Mouse (Mus musculus) CD4-positive helper T cell, adult 2 months (primary cell): ENCODE results near the gene Elp1.

Source experiments
- DNase-seq: peaks from one replicate; pipeline ENCODE4 v3.0.0-alpha.2; 2012; ENCODE audit warnings: low read depth, missing footprints, low spot score

Gene Elp1

GRCm38 (mm10) chr4:56801907-56802668 is at the start of gene Elp1, which contains the start of gene Fam206a:
Gene Elp1 (minus strand): TSS chr4:56802331.
Gene Fam206a (plus strand): TSS chr4:56802345.
- peak; percentile 94 for DNase-seq

- DNase-seq = no peak
Measured at GRCm38 (mm10) chr4:56850724-56851123, 48.6 kb upstream of the Elp1 start.

- DNase-seq = no peak
Measured at GRCm38 (mm10) chr4:56848044-56848443, 45.9 kb upstream of the Elp1 start.

- no peak for DNase-seq
Measured at GRCm38 (mm10) chr4:56847400-56847799, 45.3 kb upstream of the Elp1 start.

GRCm38 (mm10) chr4:56845896-56846533 is 43.9 kb upstream of the Elp1 start:
- no peak for DNase-seq

GRCm38 (mm10) chr4:56844911-56845310 is 42.8 kb upstream of the Elp1 start:
- DNase-seq = no peak

GRCm38 (mm10) chr4:56843963-56844362 is 41.8 kb upstream of the Elp1 start:
- no peak for DNase-seq

GRCm38 (mm10) chr4:56842501-56842900 is 40.4 kb upstream of the Elp1 start:
- no peak for DNase-seq

GRCm38 (mm10) chr4:56840297-56840696 is 38.2 kb upstream of the Elp1 start:
- no peak for DNase-seq

GRCm38 (mm10) chr4:56837661-56838060 is 35.5 kb upstream of the Elp1 start:
- DNase-seq = no peak

GRCm38 (mm10) chr4:56831998-56832397 is 29.9 kb upstream of the Elp1 start:
- DNase-seq = no peak

GRCm38 (mm10) chr4:56831013-56831609 is 29.0 kb upstream of the Elp1 start:
- DNase-seq = peak; percentile 24

- no peak for DNase-seq
Measured at GRCm38 (mm10) chr4:56829511-56829921, 27.4 kb upstream of the Elp1 start.

GRCm38 (mm10) chr4:56828932-56829331 is 26.8 kb upstream of the Elp1 start:
- no peak for DNase-seq

- no peak for DNase-seq
Measured at GRCm38 (mm10) chr4:56824231-56824630, 22.1 kb upstream of the Elp1 start.

GRCm38 (mm10) chr4:56820017-56820550 is 18.0 kb upstream of the Elp1 start:
- peak; percentile 29 for DNase-seq

GRCm38 (mm10) chr4:56815131-56815530 is 13.0 kb upstream of the Elp1 start:
- DNase-seq = no peak

- DNase-seq = no peak
Measured at GRCm38 (mm10) chr4:56812096-56812495, 10.0 kb upstream of the Elp1 start.

- no peak for DNase-seq
Measured at GRCm38 (mm10) chr4:56811642-56812041, 9.5 kb upstream of the Elp1 start.

GRCm38 (mm10) chr4:56809050-56809449 is 6.9 kb upstream of the Elp1 start:
- DNase-seq = no peak

GRCm38 (mm10) chr4:56802669-56803150 is 579 bp upstream of the Elp1 start:
- DNase-seq = no peak

GRCm38 (mm10) chr4:56791373-56791772 is 10.8 kb downstream of the Elp1 start:
- DNase-seq = peak; percentile 8
